Mouse (Mus musculus) stomach, postnatal 0 days (tissue): Measurements from ENCODE around the gene Patj.

Experiments
- CTCF ChIP-seq: IDR thresholded peaks from 2 replicates; pipeline ENCODE4 v1.5.1; 2016; ENCODE audit warnings: antibody characterized with exemption, low read depth, mild to moderate bottlenecking, moderate library complexity
- EP300 ChIP-seq: optimal IDR thresholded peaks from 2 replicates; pipeline ENCODE3; 2016; ENCODE audit warnings: antibody characterized with exemption

DNA sequence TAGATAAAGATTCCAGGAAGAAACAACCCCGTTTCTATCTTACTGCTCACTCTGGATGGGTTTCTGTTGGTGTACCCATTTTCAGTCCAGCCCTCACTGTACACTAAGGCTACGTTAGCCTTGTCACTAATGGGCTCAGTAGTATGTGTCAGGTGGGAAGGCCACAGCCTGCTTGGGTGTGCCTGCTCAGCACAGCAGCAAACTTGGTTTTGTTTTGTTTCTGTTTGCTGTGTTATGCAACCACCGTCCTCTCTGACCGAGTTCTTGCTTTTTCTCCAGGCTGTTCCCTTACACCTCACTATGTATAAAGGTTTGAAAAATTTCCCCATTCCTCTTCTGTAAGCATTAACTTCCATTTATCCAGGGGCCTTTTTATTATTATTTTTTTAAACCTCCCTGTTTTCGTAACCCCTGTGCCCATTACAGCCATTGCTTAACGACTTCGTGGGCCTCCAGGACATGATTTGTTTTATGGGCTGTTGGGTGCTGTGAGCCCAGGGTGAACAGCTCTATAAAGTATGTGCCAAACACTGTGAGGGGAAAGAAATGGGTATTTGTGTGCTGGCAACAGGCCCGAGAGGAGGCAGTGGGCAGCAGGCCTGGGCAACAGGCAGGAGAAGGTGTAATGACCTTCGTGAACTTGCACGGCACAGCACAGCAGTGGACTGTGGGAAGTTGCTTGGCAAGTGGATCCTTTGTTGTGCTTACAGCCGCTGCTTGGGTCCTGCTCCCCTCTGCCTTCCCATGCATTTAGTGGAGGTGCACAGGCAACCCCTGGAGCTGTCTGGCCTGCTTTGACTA, 113.1 kb downstream of the Patj start:
- TF ChIP-seq CTCF: no peak
- no peak for TF ChIP-seq EP300
